Mouse (Mus musculus) intestine, postnatal 0 days (tissue): Measurements from ENCODE around the gene Ajm1. TPM values are rescaled to one million over a fixed set of nuclear protein-coding genes. Genes with fewer than 3 reads are reported as not detected.
"Not testable (repeated sequence)": the region's sequence is repeated elsewhere in the genome, so short reads cannot be mapped to it uniquely, and the experiment has no call there.

ENCODE experiments used
- ATAC-seq: fragments of 200-750 bp; cut with Nextera tagmentation; 2 replicates; pipeline ENCODE4 v1.8.0; 2017; ENCODE audit warnings: mild to moderate bottlenecking, moderate TSS enrichment, moderate library complexity
- H3K27ac ChIP-seq: fragments of 300-500 bp; sonication (generic); 2 replicates; pipeline ENCODE4 v1.5.1; 2014; ENCODE audit warnings: mild to moderate bottlenecking, low read depth, low read length, moderate library complexity
- H3K27me3 ChIP-seq: fragments of 300-500 bp; sonication (generic); replicated peaks from 2 replicates; pipeline ENCODE4 v1.6.1; 2014; ENCODE audit warnings: low read length, mixed read lengths; ENCODE audit not compliant: control insufficient read depth, insufficient read depth
- H3K36me3 ChIP-seq: fragments of 300-500 bp; sonication (generic); 2 replicates; pipeline ENCODE4 v1.6.1; 2014; ENCODE audit warnings: mild to moderate bottlenecking, moderate library complexity; ENCODE audit not compliant: control insufficient read depth, insufficient read depth
- H3K4me1 ChIP-seq: fragments of 300-500 bp; sonication (generic); replicated peaks from 2 replicates; pipeline ENCODE4 v1.6.1; 2014; ENCODE audit warnings: antibody characterized with exemption, low read length, mixed read lengths; ENCODE audit not compliant: control insufficient read depth, insufficient read depth
- H3K4me2 ChIP-seq: fragments of 300-500 bp; sonication (generic); replicated peaks from 2 replicates; pipeline ENCODE4 v1.6.1; 2014; ENCODE audit warnings: low read depth, mild to moderate bottlenecking, moderate library complexity
- H3K4me3 ChIP-seq: fragments of 300-500 bp; sonication (generic); 2 replicates; pipeline ENCODE4 v1.5.1; 2014; ENCODE audit warnings: low read depth, low read length
- H3K9ac ChIP-seq: fragments of 300-500 bp; sonication (generic); 2 replicates; pipeline ENCODE4 v1.6.1; 2014; ENCODE audit warnings: mild to moderate bottlenecking, low read depth, low read length
- H3K9me3 ChIP-seq: fragments of 300-500 bp; sonication (generic); 2 replicates; pipeline ENCODE4 v1.6.1; 2016; ENCODE audit warnings: mixed run types; ENCODE audit not compliant: control insufficient read depth
- CTCF ChIP-seq: sonication (generic); IDR thresholded peaks from 2 replicates; pipeline ENCODE4 v1.5.1; 2016; ENCODE audit warnings: low read depth, mild to moderate bottlenecking, control low read depth, antibody characterized with exemption, moderate library complexity
- WGBS: fragments of 180-500 bp; shearing (Covaris S2); extraction: QIAGEN DNeasy Blood & Tissue Kit; methylation state at CpG from one replicate; pipeline ENCODE4 v1.1.7; 2014; 5-methylcytosine and 5-hydroxymethylcytosine counted together
- polyA plus RNA-seq: library from polyadenylated mRNA; unstranded; fragments of >200 nt; fragmentation: Nextera tagmentation; extraction: Ambion mirVana; gene quantifications from 2 replicates; pipeline ENCODE4 v1.2.1, GENCODE M21; 2015

The Ajm1 gene
- polyA plus RNA-seq, 1 experiment from 2014 or later = 0.78 TPM

DNA sequence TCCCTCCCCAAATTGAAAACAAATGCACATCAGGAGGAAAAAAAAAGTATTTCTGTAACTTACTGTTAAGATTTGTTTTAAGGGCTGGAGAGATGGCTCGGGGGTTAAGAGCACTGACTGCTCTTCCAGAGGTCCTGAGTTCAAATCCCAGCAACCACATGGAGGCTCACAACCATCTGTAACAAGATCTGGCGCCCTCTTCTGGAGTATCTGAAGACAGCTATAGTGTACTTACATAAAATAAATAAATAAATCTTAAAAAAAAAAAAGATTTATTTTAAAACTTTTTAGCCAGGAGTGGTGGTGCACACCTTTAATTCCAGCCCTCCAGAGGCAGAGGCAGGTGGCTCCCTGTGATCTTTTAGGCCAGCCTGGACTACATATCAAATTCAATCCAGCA, 26.1 kb downstream of the Ajm1 start:
- TF ChIP-seq CTCF = peak; percentile 33
- H3K4me2 ChIP-seq, ATAC-seq, H3K27me3 ChIP-seq, H3K36me3 ChIP-seq, H3K4me1 ChIP-seq, H3K4me3 ChIP-seq, H3K9ac ChIP-seq, H3K9me3 ChIP-seq, H3K27ac ChIP-seq: not testable (repeated sequence)
- 62% methylated on average over 2 of the region's 2 CpGs for WGBS

DNA sequence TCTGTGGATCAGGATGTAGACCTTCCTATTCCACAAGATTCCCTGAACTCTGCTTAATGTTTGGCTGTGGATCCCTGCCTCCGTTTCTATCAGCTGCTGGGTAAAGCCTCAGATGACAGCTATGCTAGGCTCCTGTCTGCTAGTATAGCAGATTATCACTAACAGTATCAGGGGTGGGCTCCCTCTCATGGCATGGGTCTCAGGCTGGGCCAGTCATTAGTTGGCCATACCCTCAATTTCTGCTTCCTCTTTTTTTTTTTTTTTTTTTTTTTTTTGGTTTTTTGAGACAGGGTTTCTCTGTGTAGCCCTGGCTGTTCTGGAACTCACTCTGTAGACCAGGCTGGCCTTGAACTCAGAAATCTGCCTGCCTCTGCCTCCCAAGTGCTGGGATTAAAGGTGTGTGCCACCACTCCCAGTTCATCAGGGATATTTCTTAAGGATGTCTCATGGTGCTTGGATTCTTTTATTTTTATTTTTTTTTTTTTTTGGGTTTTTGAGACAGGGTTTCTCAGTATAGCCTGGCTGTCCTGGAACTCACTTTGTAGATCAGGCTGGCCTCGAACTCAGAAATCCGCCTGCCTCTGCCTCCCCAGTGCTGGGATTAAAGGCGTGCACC, 28.3 kb downstream of the Ajm1 start:
- H3K27ac ChIP-seq, ATAC-seq, H3K27me3 ChIP-seq: not testable (repeated sequence)

DNA sequence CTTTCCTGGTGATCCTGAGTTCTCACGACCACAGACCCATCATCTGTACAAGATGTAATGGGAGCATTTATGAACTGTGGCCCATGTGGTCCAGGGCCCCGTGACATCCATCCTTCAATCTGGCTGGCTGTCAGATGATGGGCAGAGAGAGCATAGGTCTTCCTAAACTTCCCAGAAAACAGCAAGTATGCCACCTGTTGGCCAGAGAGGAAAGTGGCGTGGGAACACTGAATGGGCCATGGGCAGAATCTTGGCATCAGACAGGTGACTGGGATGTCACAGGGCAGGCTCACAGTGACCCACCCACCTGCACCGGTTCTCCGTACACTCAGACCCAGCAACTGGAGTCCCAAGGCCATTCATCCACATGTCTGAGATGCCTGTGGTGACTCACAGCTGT, 30.4 kb downstream of the Ajm1 start:
- TF ChIP-seq CTCF = peak; percentile 80
- WGBS = 33% methylated on average over 5 of the region's 5 CpGs
- no peak overlapping the region for H3K27ac ChIP-seq
- H3K9ac ChIP-seq = no peak overlapping the region
- H3K36me3 ChIP-seq = no peaks in the 10 kb centered on the region
- no peak for ATAC-seq
- no peak overlapping the region for H3K4me2 ChIP-seq
- H3K4me1 ChIP-seq = no peaks in the 10 kb centered on the region
- no peaks in the 10 kb centered on the region for H3K9me3 ChIP-seq
- H3K4me3 ChIP-seq = no peak overlapping the region
- H3K27me3 ChIP-seq = no peaks in the 10 kb centered on the region

More for the DNA sequence above, 28.3 kb downstream of the Ajm1 start:
- not testable (repeated sequence) for H3K9ac ChIP-seq, H3K36me3 ChIP-seq, H3K4me1 ChIP-seq, H3K4me2 ChIP-seq, H3K9me3 ChIP-seq, H3K4me3 ChIP-seq
- WGBS = 93% methylated on average over 4 of the region's 4 CpGs

DNA sequence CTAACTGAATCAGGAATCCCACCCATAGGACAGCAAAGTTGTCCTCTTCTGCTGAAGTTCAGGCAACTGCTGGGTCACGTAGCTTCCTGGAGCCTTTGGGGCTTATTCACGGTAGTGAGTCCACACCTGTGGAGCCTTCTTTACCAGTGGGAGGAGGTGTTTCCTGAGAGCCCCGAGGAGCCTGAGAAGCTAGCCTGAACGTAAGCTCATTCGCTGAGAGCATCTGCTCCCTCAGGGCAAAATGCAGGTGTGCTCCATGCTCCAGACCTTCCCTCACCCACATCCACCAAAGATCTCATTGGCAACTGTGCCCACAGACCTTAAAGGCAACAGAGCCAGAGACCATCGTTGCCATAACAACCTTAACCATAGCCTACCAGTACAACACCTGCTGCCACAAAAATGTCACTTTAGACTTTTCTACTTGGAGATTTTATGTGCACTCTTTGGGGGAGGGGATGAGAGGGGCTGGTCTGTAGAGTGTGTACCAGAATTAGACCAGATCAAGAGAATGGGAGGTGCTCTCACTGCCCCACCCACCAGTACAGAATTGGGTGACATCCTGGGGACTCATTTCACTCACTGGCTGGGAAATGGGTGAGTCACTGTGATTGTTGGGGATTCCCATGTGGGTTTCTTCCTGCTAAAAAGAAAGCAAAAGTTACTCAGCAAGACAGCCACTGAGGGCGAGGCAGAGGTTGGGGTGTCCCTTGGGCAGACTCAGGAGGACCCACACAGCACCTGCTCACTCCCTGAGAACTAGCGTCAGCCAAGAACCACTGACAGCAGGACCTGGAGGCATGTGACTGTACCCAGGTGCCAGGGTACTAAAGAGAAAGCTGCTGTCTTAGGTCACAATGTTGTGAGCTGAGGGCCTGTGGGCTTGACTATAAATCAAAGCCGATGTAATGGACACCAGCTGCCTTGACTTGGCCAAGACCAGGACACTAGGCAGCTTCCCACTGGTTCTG, 32.3 kb downstream of the Ajm1 start:
- Histone ChIP-seq H3K36me3 (no peaks in the 10 kb centered on the region), H3K27ac (no peak overlapping the region), H3K9ac (no peak overlapping the region), H3K4me2 (no peak overlapping the region), H3K4me1 (no peaks in the 10 kb centered on the region), H3K9me3 (no peaks in the 10 kb centered on the region), H3K4me3 (no peak overlapping the region), H3K27me3 (no peaks in the 10 kb centered on the region)
- TF ChIP-seq CTCF = no peak
- 64% methylated on average over 9 of the region's 9 CpGs for WGBS
- no peak for ATAC-seq

DNA sequence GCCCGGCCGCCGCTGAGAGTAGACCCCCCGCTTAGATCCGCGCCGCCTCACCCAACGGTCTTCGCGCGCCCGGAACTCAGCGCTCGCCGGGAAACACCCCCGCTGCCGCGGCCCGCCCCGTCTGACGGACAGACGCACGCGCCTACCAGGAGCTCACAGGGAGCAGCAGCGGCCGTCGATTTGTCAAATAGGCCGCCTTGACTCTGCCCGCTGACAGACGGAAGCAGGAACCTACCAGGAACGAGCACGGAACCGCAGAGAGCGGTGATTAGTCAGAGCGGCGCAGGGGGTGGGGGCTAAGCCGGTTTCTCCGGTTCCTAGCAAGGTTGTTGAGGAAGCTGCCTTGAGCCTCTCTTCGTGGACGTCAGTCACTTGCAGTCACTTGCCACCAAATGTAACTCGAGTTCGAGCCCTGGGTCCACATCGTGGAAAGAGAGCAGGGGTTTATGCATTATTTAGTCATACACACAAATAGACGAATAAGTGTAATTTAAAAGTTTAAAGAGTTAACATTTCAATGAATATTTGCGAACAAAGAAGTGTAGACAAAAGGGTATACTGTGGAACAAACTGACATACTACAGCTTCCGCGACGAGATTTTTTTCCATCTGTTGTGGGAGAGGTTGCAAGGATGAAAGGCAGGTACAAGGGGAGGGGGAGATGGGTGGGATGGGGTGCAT, 34.6 kb downstream of the Ajm1 start, which contains the start of gene Traf2:
Gene Traf2, minus strand, starts transcription at position 130 of the 681 bp plus-strand sequence.
- H3K27me3 ChIP-seq = no peaks in the 10 kb centered on the region
- ATAC-seq = peak; percentile 99
- TF ChIP-seq CTCF = no peak
- peak within 1 kb of the TSS; percentile 65 for H3K4me3 ChIP-seq
- H3K9ac ChIP-seq = peak within 1 kb of the TSS; percentile 82
- peak within 1 kb of the TSS; percentile 74 for H3K27ac ChIP-seq
- H3K36me3 ChIP-seq = no peaks in the 10 kb centered on the region
- WGBS = 3% methylated on average over 48 of the region's 48 CpGs
- H3K4me2 ChIP-seq = peak within 1 kb of the TSS; percentile 68
- H3K4me1 ChIP-seq = no peaks in the 10 kb centered on the region
- H3K9me3 ChIP-seq = no peaks in the 10 kb centered on the region
